Mouse (Mus musculus): ENCODE results near the gene Sult1a1.

DNA sequence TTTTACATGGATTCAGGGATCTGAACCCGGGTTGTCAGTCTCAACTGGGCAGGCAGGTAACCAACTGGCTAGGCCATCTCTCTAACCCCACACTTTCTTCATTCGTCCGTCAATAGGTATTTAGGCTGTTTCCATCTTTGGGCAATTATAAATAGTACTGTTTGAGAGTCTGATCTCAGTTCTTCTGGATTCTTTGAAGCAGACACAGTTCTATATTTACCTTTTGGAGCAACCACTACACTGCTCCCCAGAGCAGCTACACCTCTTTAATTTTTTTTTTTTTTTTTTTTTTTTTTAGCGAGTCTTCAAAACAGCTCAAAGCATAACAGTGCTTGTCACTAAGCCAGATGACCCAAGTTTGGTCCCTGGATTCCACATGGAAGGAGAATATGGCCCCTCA is 39.4 kb upstream of the Sult1a1 start:
- TF ChIP-seq GATA1 (IDR thresholded peaks at IDR 0.05; ENCODE audit: borderline replicate concordance, low read length) = no peak
- no peak for TF ChIP-seq FLI1 (IDR thresholded peaks at IDR 0.05; ENCODE audit: low read length)
